Mouse (Mus musculus) hindbrain, embryonic 11.5 days (tissue): Measurements from ENCODE around the gene 4930402K13Rik. TPM values are rescaled to one million over a fixed set of nuclear protein-coding genes. Genes with fewer than 3 reads are reported as not detected.
"Not testable (repeated sequence)": the region's sequence is repeated elsewhere in the genome, so short reads cannot be mapped to it uniquely, and the experiment has no call there.

Source experiments
- ATAC-seq: fragments of 200-750 bp; cut with Nextera tagmentation; 2 replicates; pipeline ENCODE4 v1.8.0; 2017; ENCODE audit warnings: mild to moderate bottlenecking, moderate TSS enrichment, moderate library complexity; ENCODE audit not compliant: low FRiP score
- DNase-seq: peaks from one replicate; pipeline ENCODE4 v3.0.0-alpha.2; 2015; ENCODE audit warnings: low spot score
- H3K27ac ChIP-seq: fragments of 300-500 bp; sonication (generic); 2 replicates; pipeline ENCODE4 v1.5.1; 2014; ENCODE audit warnings: mild to moderate bottlenecking, low read depth, low read length
- H3K27me3 ChIP-seq: fragments of 300-500 bp; sonication (generic); 2 replicates; pipeline ENCODE4 v1.6.1; 2014; ENCODE audit warnings: mild to moderate bottlenecking, low read length, moderate library complexity, mixed read lengths; ENCODE audit not compliant: control insufficient read depth, insufficient read depth
- H3K36me3 ChIP-seq: fragments of 300-500 bp; sonication (generic); 2 replicates; pipeline ENCODE4 v1.6.1; 2014; ENCODE audit warnings: mild to moderate bottlenecking, low read length, moderate library complexity, mixed read lengths; ENCODE audit not compliant: control insufficient read depth, insufficient read depth
- H3K4me1 ChIP-seq: fragments of 300-500 bp; sonication (generic); replicated peaks from 2 replicates; pipeline ENCODE4 v1.6.1; 2014; ENCODE audit warnings: low read length, mixed read lengths; ENCODE audit not compliant: control insufficient read depth, insufficient read depth
- H3K4me2 ChIP-seq: fragments of 300-500 bp; sonication (generic); replicated peaks from 2 replicates; pipeline ENCODE4 v1.6.1; 2014; ENCODE audit warnings: mild to moderate bottlenecking, low read depth, low read length
- H3K4me3 ChIP-seq: fragments of 300-500 bp; sonication (generic); 2 replicates; pipeline ENCODE4 v1.5.1; 2014; ENCODE audit warnings: low read depth, low read length
- H3K9ac ChIP-seq: fragments of 300-500 bp; sonication (generic); 2 replicates; pipeline ENCODE4 v1.6.1; 2014; ENCODE audit warnings: low read depth, low read length
- H3K9me3 ChIP-seq: fragments of 300-500 bp; sonication (generic); 2 replicates; pipeline ENCODE4 v1.6.1; 2016; ENCODE audit warnings: low read length; ENCODE audit not compliant: control insufficient read depth
- WGBS: fragments of 180-500 bp; shearing (Covaris S2); extraction: QIAGEN DNeasy Blood & Tissue Kit; methylation state at CpG from one replicate; pipeline ENCODE4 v1.1.7; 2014; 5-methylcytosine and 5-hydroxymethylcytosine counted together
- polyA plus RNA-seq: library from polyadenylated mRNA; unstranded; fragments of >200 nt; fragmentation: Nextera tagmentation; extraction: Ambion mirVana; gene quantifications from 2 replicates; pipeline ENCODE4 v1.2.1, GENCODE M21; 2014

The 4930402K13Rik gene
- polyA plus RNA-seq = not detected in 2 replicates

DNA sequence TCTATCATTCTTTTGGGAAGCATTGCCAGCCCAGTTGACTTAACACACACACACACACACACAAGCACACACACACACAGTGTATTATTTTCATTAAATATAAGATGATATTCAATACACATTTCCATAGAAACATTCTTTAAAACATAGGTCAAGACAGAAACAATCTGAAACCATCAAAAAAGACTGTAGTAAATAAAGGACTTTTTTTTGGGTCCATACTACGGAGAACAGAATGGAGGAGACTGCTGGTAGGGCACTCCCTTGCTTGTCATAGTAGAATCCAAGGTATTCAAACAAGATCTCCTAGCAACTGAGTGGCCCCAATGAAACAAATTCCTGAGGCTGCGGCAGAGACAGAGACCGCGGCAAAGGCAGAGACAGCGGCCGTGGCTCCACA lies at the start of gene 4930402K13Rik:
4930402K13Rik (plus strand) TSS at position 301 of the 400 bp plus-strand sequence.
- no peaks in the 10 kb centered on the region for H3K36me3 ChIP-seq
- H3K27me3 ChIP-seq = no peaks in the 10 kb centered on the region
- H3K9me3 ChIP-seq = no peaks in the 10 kb centered on the region
- no peaks in the 10 kb centered on the region for H3K4me1 ChIP-seq
- WGBS = 84% methylated on average over 6 of the region's 6 CpGs
- ATAC-seq (no peak), DNase-seq (no peak)
- H3K9ac ChIP-seq = no peak within 1 kb of the TSS
- no peak within 1 kb of the TSS for H3K4me3 ChIP-seq
- no peak within 1 kb of the TSS for H3K4me2 ChIP-seq
- no peak within 1 kb of the TSS for H3K27ac ChIP-seq

DNA sequence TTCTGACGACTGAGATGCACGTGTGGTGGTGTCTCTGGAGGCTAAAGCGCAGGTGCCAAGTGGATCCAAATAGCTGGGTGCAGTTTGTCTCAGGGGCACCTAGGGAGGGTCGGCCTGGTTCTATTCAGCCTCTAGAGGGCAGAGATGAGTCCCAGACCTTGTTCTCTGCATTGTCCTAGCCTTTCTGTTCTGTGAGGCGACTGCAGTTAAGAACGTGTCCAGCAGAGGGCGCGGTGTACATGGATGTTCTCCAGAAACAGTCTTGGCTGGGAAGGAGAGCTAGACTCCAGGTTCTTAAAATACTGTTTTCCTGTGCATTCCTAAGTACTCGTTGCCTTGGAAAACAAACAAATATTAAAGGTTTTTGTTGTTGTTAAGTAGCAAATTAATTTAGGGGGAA lies 43.4 kb upstream of the 4930402K13Rik start:
- H3K27me3 ChIP-seq, H3K4me2 ChIP-seq, ATAC-seq, H3K4me1 ChIP-seq, DNase-seq, H3K4me3 ChIP-seq, H3K36me3 ChIP-seq, H3K27ac ChIP-seq, H3K9ac ChIP-seq, H3K9me3 ChIP-seq: not testable (repeated sequence)
- 33% methylated on average over 6 of the region's 9 CpGs for WGBS

DNA sequence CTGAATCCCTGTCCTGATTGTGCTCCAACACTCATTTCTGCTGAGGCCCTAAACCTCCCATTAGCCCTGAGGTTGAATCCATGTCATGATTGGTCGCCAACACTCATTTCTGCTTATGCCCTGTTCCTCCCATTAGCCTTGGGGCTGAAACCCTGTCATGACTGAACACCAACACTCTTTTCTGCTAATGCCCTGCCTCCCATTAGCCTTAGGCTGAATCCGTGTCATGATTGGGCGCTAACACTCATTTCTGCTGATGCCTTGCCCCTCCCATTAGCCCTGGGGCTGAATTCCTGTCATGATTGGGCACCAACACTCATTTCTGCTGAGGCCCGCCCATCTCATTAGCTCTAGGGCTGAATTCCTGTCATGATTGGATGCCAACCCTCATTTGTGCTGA lies 42.3 kb upstream of the 4930402K13Rik start:
- WGBS = 89% methylated on average over 4 of the region's 4 CpGs
- no peak overlapping the region for H3K4me2 ChIP-seq
- H3K27me3 ChIP-seq = no peaks in the 10 kb centered on the region
- no peaks in the 10 kb centered on the region for H3K36me3 ChIP-seq
- H3K4me3 ChIP-seq = no peak overlapping the region
- H3K9ac ChIP-seq = no peak overlapping the region
- no peaks in the 10 kb centered on the region for H3K9me3 ChIP-seq
- DNase-seq = no peak
- ATAC-seq = no peak
- no peaks in the 10 kb centered on the region for H3K4me1 ChIP-seq
- no peak overlapping the region for H3K27ac ChIP-seq

GRCm38 (mm10) chrX:9062715-9063114 lies 41.6 kb upstream of the 4930402K13Rik start, which contains the start of gene Fthl17f:
TSS of gene Fthl17f (plus strand) at chrX:9063015.
- not testable (repeated sequence) for H3K4me3 ChIP-seq, H3K4me2 ChIP-seq, H3K36me3 ChIP-seq, H3K27ac ChIP-seq, DNase-seq, H3K9me3 ChIP-seq, H3K9ac ChIP-seq, H3K27me3 ChIP-seq, H3K4me1 ChIP-seq, ATAC-seq
- 94% methylated on average over 10 of the region's 11 CpGs for WGBS

DNA sequence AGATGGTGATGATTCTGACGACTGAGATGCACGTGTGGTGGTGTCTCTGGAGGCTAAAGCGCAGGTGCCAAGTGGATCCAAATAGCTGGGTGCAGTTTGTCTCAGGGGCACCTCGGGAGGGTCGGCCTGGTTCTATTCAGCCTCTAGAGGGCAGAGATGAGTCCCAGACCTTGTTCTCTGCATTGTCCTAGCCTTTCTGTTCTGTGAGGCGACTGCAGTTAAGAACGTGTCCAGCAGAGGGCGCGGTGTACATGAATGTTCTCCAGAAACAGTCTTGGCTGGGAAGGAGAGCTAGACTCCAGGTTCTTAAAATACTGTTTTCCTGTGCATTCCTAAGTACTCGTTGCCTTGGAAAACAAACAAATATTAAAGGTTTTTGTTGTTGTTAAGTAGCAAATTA lies 26.7 kb upstream of the 4930402K13Rik start:
- not testable (repeated sequence) for H3K4me3 ChIP-seq, H3K27me3 ChIP-seq, H3K9me3 ChIP-seq, H3K27ac ChIP-seq, H3K4me1 ChIP-seq, ATAC-seq, H3K36me3 ChIP-seq, H3K9ac ChIP-seq, H3K4me2 ChIP-seq
- 16% methylated on average over 6 of the region's 10 CpGs for WGBS
- peak; percentile 27 for DNase-seq

DNA sequence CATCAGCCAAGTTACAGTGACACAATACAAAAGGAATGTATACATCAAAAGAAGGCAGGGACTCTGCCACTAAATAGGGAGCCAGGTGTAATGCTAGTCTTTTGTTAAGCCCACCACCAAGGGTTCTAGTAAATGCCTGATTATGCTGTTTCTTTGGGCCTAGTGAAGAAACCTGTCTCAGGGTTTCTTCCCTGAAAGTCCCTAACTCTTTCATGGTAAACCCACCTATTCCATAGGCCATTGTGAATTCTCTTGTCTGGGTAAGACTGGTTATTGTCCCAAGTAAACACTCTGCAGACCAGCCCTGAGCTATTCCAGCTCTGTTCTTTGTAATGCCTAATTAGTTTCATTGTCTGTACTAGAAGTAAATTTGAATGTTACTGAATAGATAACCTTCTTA lies 9.3 kb upstream of the 4930402K13Rik start:
- H3K27me3 ChIP-seq, H3K9me3 ChIP-seq, H3K4me1 ChIP-seq, H3K27ac ChIP-seq, ATAC-seq, H3K4me2 ChIP-seq, H3K4me3 ChIP-seq, H3K9ac ChIP-seq, H3K36me3 ChIP-seq, DNase-seq: not testable (repeated sequence)

GRCm38 (mm10) chrX:9110381-9110780 lies 6.0 kb downstream of the 4930402K13Rik start:
- Histone ChIP-seq H3K27me3 (no peaks in the 10 kb centered on the region), H3K27ac (no peak overlapping the region), H3K36me3 (no peaks in the 10 kb centered on the region), H3K4me1 (no peaks in the 10 kb centered on the region), H3K9ac (no peak overlapping the region), H3K4me3 (no peak overlapping the region), H3K4me2 (no peak overlapping the region), H3K9me3 (no peaks in the 10 kb centered on the region)
- no peak for DNase-seq
- no peak for ATAC-seq
- 73% methylated on average over 2 of the region's 2 CpGs for WGBS

- 62% methylated on average over 4 of the region's 4 CpGs for WGBS
- no peak overlapping the region for H3K4me3 ChIP-seq
Measured at GRCm38 (mm10) chrX:9124928-9125327, 20.6 kb downstream of the 4930402K13Rik start.

DNA sequence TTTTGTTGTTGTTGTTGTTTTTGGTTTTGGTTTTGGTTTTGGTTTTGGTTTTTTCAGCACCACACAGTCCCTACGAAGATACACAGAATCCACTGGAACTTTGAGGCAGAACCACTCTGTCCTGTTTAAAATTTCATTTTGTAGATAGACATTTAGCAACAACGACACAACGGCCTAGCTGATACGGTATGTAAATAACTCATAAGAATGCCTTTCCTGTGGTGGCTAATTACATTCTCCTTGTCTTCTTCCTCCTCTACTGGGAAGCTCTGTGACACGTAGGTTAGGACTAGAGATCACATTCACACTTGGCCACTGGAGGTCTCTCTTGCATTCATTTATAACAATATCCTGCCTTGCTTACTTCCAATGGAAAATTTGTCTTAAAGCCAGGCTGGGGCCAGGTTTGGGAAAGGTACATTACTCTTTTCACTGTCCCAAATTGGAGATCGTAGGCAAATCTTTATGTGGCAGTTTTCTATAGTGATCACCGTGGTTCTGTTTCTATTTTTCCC lies 24.0 kb downstream of the 4930402K13Rik start:
- ATAC-seq = no peak
- Histone ChIP-seq H3K36me3 (no peaks in the 10 kb centered on the region), H3K4me3 (no peak overlapping the region), H3K27me3 (no peaks in the 10 kb centered on the region), H3K9ac (no peak overlapping the region), H3K4me1 (no peaks in the 10 kb centered on the region), H3K4me2 (no peak overlapping the region), H3K9me3 (no peaks in the 10 kb centered on the region), H3K27ac (no peak overlapping the region)
- peak; percentile 9 for DNase-seq
- WGBS = 46% methylated on average over 7 of the region's 7 CpGs

More at GRCm38 (mm10) chrX:9124928-9125327, 20.6 kb downstream of the 4930402K13Rik start:
- DNase-seq (no peak), ATAC-seq (no peak)
- Histone ChIP-seq H3K9me3 (no peaks in the 10 kb centered on the region), H3K27me3 (no peaks in the 10 kb centered on the region), H3K4me2 (no peak overlapping the region), H3K36me3 (no peaks in the 10 kb centered on the region), H3K27ac (no peak overlapping the region), H3K4me1 (no peaks in the 10 kb centered on the region), H3K9ac (no peak overlapping the region)
